In the genomic region with DNA sequence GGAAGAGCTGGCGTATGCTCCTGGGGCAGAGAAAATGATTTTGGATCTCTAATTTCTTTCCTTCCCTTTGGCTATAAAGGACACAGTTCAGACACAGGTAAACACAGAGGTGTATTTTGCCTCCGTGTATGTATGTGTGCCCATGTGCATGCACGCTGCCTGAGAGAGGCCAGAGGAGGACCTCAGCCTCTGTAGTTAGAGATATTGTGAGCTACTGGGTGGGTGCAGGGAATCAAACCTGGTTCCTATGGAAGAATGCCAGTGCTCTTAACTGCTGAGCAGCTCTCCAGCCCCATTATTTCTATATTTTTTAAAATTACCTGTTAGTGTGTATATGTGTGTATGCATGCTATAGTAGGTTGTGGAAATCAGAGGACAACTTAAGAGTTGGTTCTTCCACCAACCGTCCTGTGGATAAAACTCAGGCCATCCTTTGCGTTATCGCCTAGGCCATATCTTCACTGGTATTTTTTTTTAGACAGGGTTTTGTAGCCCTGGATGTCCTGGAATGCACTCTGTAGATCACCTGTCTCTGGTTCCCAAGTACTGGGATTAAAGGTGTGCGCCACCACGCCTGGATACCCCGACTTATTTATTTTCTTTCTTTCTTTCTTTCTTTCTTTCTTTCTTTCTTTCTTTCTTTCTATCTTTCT, we compare ENCODE assay signal across 9 mouse cellular contexts. TPM values are rescaled to one million over a fixed set of nuclear protein-coding genes. Genes with fewer than 3 reads are reported as not detected.
DNase-seq lines count a peak whose midpoint lies in the region; ATAC-seq and TF ChIP-seq lines count a peak whose summit lies in the region.
"Had no signal": no experiment of that assay in that cellular context is flagged by ENCODE, and none has a peak within 500 bp of the region (broad histone marks: within the 10 kb centered on the region; RNA-seq: fewer than 3 reads in every experiment).

No protein-coding gene starts in this region.

- H3K9me3 ChIP-seq in erythroblast, embryonic 14.5 days (ENCODE audit: control insufficient read depth, low read length), result no peaks in the 10 kb centered on the region
- H3K9me3 ChIP-seq in CH12.LX (replicated peaks; ENCODE audit: low read length), result peaks cover 14% of the 10 kb centered on the region
- H3K9me3 ChIP-seq in forebrain, postnatal 0 days (ENCODE audit: low read length), result no peaks in the 10 kb centered on the region
- no peaks in the 10 kb centered on the region for H3K9me3 ChIP-seq in liver, embryonic 15.5 days (replicated peaks)

- dilution Hi-C loops in CH12.LX (cut with MboI; ENCODE audit: extremely low pct_ligation_motif_present, extremely low pct_unique_long_range_greater_than_20kb, low sequenced_read_pairs), result no loop called here

- H3K27me3 ChIP-seq in erythroblast, embryonic 14.5 days (ENCODE audit: control insufficient read depth), result no peaks in the 10 kb centered on the region
- no peaks in the 10 kb centered on the region for H3K27me3 ChIP-seq in CH12.LX (replicated peaks)
- H3K27me3 ChIP-seq in forebrain, postnatal 0 days (ENCODE audit: insufficient read depth, low read length), result no peaks in the 10 kb centered on the region
- H3K27me3 ChIP-seq in liver, embryonic 15.5 days, result no peaks in the 10 kb centered on the region

- TF ChIP-seq POLR2A in CH12.LX (IDR thresholded peaks at IDR 0.05; ENCODE audit: low read depth, low read length), result no peak

- TF ChIP-seq EP300 in CH12.LX (IDR thresholded peaks at IDR 0.05; ENCODE audit: low read length), result no peak

- in situ Hi-C loops in CH12.LX (cut with MboI; ENCODE audit: low pct_ligation_motif_present, low pct_unique_long_range_greater_than_20kb, low sequenced_read_pairs), result no loop called here

- ATAC-seq in erythroblast, adult 5-6 weeks (replicated peaks; ENCODE audit: low FRiP score, poor library complexity, severe bottlenecking), result no peak
- ATAC-seq in forebrain, postnatal 0 days, result no peak
- no peak for ATAC-seq in liver, embryonic 15.5 days (ENCODE audit: insufficient read depth)
- ATAC-seq in cerebellum, adult (ENCODE audit: insufficient number of reproducible peaks, low FRiP score, low TSS enrichment), result no peak

- peaks cover 55% of the 10 kb centered on the region for H3K79me2 ChIP-seq in CH12.LX (replicated peaks; ENCODE audit: control insufficient read depth, extremely low read depth, insufficient read depth, poor library complexity, severe bottlenecking)

- 72% methylated on average over 9 of the region's 9 CpGs for WGBS in forebrain, postnatal 0 days
- 46% methylated on average over 9 of the region's 9 CpGs for WGBS in liver, embryonic 15.5 days (ENCODE audit: insufficient replicate concordance)

- peak overlapping the region; percentile 49; the same call in 1 of the 2 replicates for H3K27ac ChIP-seq in CH12.LX (ENCODE audit: insufficient read depth, low read depth)
- no peak overlapping the region for H3K27ac ChIP-seq in forebrain, postnatal 0 days (ENCODE audit: low read depth, low read length)
- H3K27ac ChIP-seq in liver, embryonic 15.5 days (replicated peaks), result peak overlapping the region; percentile 85

- peaks cover 71% of the 10 kb centered on the region for H3K4me1 ChIP-seq in erythroblast, embryonic 14.5 days (ENCODE audit: control insufficient read depth)
- peaks cover 20 to 52% of the 10 kb centered on the region in 2 experiments for H3K4me1 ChIP-seq in CH12.LX (ENCODE audit: control insufficient read depth in 1 of 2, insufficient read depth in 2 of 2)
- peaks cover 6% of the 10 kb centered on the region; the same call in 1 of the 2 replicates for H3K4me1 ChIP-seq in forebrain, postnatal 0 days (ENCODE audit: insufficient read depth)
- peaks cover 48% of the 10 kb centered on the region for H3K4me1 ChIP-seq in liver, embryonic 15.5 days (replicated peaks)

- DNase-seq in CH12.LX (ENCODE audit: extremely low read depth), result no peak
- DNase-seq in forebrain, postnatal 0 days, result no peak
- no peak for DNase-seq in ovary, postnatal 14 days (ENCODE audit: low spot score)
- DNase-seq in layer of hippocampus, adult 8-10 months (ENCODE audit: low spot score in 2 of 2), result no peak

- TF ChIP-seq RAD21 in CH12.LX (IDR thresholded peaks at IDR 0.05; ENCODE audit: low read depth, low read length), result no peak

- peak overlapping the region; percentile 74 for H3K9ac ChIP-seq in CH12.LX (ENCODE audit: insufficient read depth, low read depth)
- H3K9ac ChIP-seq in forebrain, postnatal 0 days, result 0 out of 2 replicates have a peak overlapping the region, but pooled peaks have one; percentile 83
- H3K9ac ChIP-seq in liver, embryonic 15.5 days, result peak overlapping the region; percentile 88

- peak overlapping the region; percentile 81 for H3K4me2 ChIP-seq in CH12.LX (ENCODE audit: insufficient read depth, low read depth, poor library complexity, severe bottlenecking)
- peak overlapping the region; percentile 90 for H3K4me2 ChIP-seq in forebrain, postnatal 0 days (ENCODE audit: low read depth)
- H3K4me2 ChIP-seq in liver, embryonic 15.5 days, result peak overlapping the region; percentile 96

- H3K4me3 ChIP-seq in erythroblast, embryonic 14.5 days (replicated peaks), result peak overlapping the region; percentile 97
- H3K4me3 ChIP-seq in CH12.LX (replicated peaks in 1 of 3; ENCODE audit: low read depth in 2 of 3, low read length in 2 of 3, poor library complexity in 1 of 3), result peak overlapping the region; percentile 83 to 91 (median 87)
- H3K4me3 ChIP-seq in forebrain, postnatal 0 days (ENCODE audit: low read depth, low read length), result peak overlapping the region; percentile 97
- peak overlapping the region; percentile 97 for H3K4me3 ChIP-seq in liver, embryonic 15.5 days (replicated peaks)

- no peak for TF ChIP-seq CTCF in CH12.LX (conservative IDR thresholded peaks at IDR 0.05 in 1 of 2, IDR thresholded peaks at IDR 0.05 in 1 of 2; ENCODE audit: low read depth in 2 of 2, low read length in 2 of 2)
- TF ChIP-seq CTCF in forebrain, postnatal 0 days (IDR thresholded peaks at IDR 0.05; ENCODE audit: low read depth), result no peak

- H3K36me3 ChIP-seq in erythroblast, embryonic 14.5 days (ENCODE audit: control insufficient read depth), result peaks cover 49% of the 10 kb centered on the region
- peaks cover 12 to 31% of the 10 kb centered on the region in 2 experiments for H3K36me3 ChIP-seq in CH12.LX (replicated peaks in 1 of 2; ENCODE audit: control insufficient read depth in 1 of 2, insufficient read depth in 1 of 2, low read length in 1 of 2)
- peaks cover 7% of the 10 kb centered on the region for H3K36me3 ChIP-seq in forebrain, postnatal 0 days (ENCODE audit: insufficient read depth)
- peaks cover 32% of the 10 kb centered on the region for H3K36me3 ChIP-seq in liver, embryonic 15.5 days (replicated peaks)

TF ChIP-seq in CH12.LX, 34 proteins besides CTCF, POLR2A, EP300 and RAD21 (continues in another document):
- no peak for TF ChIP-seq CHD1 (IDR thresholded peaks at IDR 0.05; ENCODE audit: low read depth, low read length)
- TF ChIP-seq MAX (IDR thresholded peaks at IDR 0.05; ENCODE audit: low read length), result 0 out of 2 replicates have a peak, but pooled peaks have one; percentile 33
- no peak for TF ChIP-seq RCOR1 (conservative IDR thresholded peaks at IDR 0.05; ENCODE audit: low read depth, low read length)
- no peak for TF ChIP-seq BHLHE40 (IDR thresholded peaks at IDR 0.05; ENCODE audit: low read depth, low read length)
- TF ChIP-seq IRF4 (IDR thresholded peaks at IDR 0.05; ENCODE audit: low read depth, low read length), result no peak
- no peak for TF ChIP-seq NRF1 (IDR thresholded peaks at IDR 0.05; ENCODE audit: low read depth, low read length)
- peak; percentile 53; the same call in 1 of the 2 replicates for TF ChIP-seq MYC (IDR thresholded peaks at IDR 0.05; ENCODE audit: low read depth, low read length)
- no peak for TF ChIP-seq TCF12 (IDR thresholded peaks at IDR 0.05; ENCODE audit: low read depth, low read length)
- TF ChIP-seq KAT2A (IDR thresholded peaks at IDR 0.05; ENCODE audit: insufficient replicate concordance, low read length), result no peak
- TF ChIP-seq E2F4 (IDR thresholded peaks at IDR 0.05; ENCODE audit: insufficient replicate concordance, low read depth, low read length), result no peak
- TF ChIP-seq USF2 (conservative IDR thresholded peaks at IDR 0.05; ENCODE audit: low read depth, low read length), result no peak
- no peak for TF ChIP-seq TBP (conservative IDR thresholded peaks at IDR 0.05; ENCODE audit: low read depth, low read length)
- TF ChIP-seq MXI1 (IDR thresholded peaks at IDR 0.05; ENCODE audit: low read depth, low read length), result no peak; the same call in 1 of the 2 replicates
- TF ChIP-seq ELF1 (IDR thresholded peaks at IDR 0.05; ENCODE audit: low read depth, low read length), result no peak
- TF ChIP-seq ZC3H11A (IDR thresholded peaks at IDR 0.05; ENCODE audit: low read depth, low read length), result no peak
- TF ChIP-seq POLR2AphosphoS2 (IDR thresholded peaks at IDR 0.05; ENCODE audit: low read depth, low read length), result no peak
- peak; percentile 12; the same call in 1 of the 2 replicates for TF ChIP-seq MAFK (IDR thresholded peaks at IDR 0.05; ENCODE audit: insufficient replicate concordance, low read length)
- no peak for TF ChIP-seq SIN3A (IDR thresholded peaks at IDR 0.05; ENCODE audit: low read length)
- TF ChIP-seq ETS1 (conservative IDR thresholded peaks at IDR 0.05; ENCODE audit: low read depth, low read length), result no peak
- no peak for TF ChIP-seq HCFC1 (IDR thresholded peaks at IDR 0.05; ENCODE audit: low read depth, low read length)

RNA-seq across cellular contexts. Expression of a gene that starts 1.4 kb away (rescaled TPM):
- 0.58 and 0.70 TPM in 2 replicates for polyA plus RNA-seq in erythroblast, embryonic 14.5 days (2012)
- total RNA-seq in erythroblast, adult 5-6 weeks (2015; ENCODE audit: low replicate concordance), result 15.2 and 21.5 TPM in 2 replicates
- total RNA-seq in erythroblast, adult 5-6 weeks (2017; ENCODE audit: low replicate concordance), result 21.4 and 22.9 TPM in 2 replicates
- total RNA-seq in CH12.LX (2012; rRNA removed) (79.3 and 84.7 TPM in 2 replicates), CH12.LX (2014; rRNA removed) (72.9 and 76.5 TPM in 2 replicates)
- polyA plus RNA-seq in CH12.LX (2012; ENCODE audit: insufficient read length, low read depth), result 79.0 and 79.5 TPM in 2 replicates
- 23.0 and 29.3 TPM in 2 replicates for total RNA-seq in forebrain, postnatal 0 days (2014; rRNA removed)
- 15.4 and 18.4 TPM in 2 replicates for polyA plus RNA-seq in forebrain, postnatal 0 days (2015; fragmentation: Nextera tagmentation; extraction: Ambion mirVana)
- polyA plus RNA-seq in liver, embryonic 15.5 days (2015; fragmentation: Nextera tagmentation; extraction: Ambion mirVana), result 24.5 TPM in 2 replicates
- 10 to 100 TPM; 15.0 to 15.8 (median 15.6) TPM for total RNA-seq in layer of hippocampus, adult 8-10 months (2022)

RNA-seq across cellular contexts. Expression of a gene that starts 55.5 kb away (rescaled TPM):
- polyA plus RNA-seq in erythroblast, embryonic 14.5 days (2012), result not detected in 2 replicates
- total RNA-seq in erythroblast, adult 5-6 weeks (2015; ENCODE audit: low replicate concordance), result not detected in 2 replicates
- total RNA-seq in erythroblast, adult 5-6 weeks (2017; ENCODE audit: low replicate concordance), result not detected in 2 replicates
- total RNA-seq in CH12.LX (2012; rRNA removed), result not detected in 2 replicates
- total RNA-seq in CH12.LX (2014; rRNA removed), result not detected in 2 replicates
- polyA plus RNA-seq in CH12.LX (2012; ENCODE audit: insufficient read length, low read depth), result not detected in 2 replicates
- total RNA-seq in forebrain, postnatal 0 days (2014; rRNA removed), result not detected in 2 replicates
- polyA plus RNA-seq in forebrain, postnatal 0 days (2015; fragmentation: Nextera tagmentation; extraction: Ambion mirVana), result not detected in 2 replicates
- polyA plus RNA-seq in liver, embryonic 15.5 days (2015; fragmentation: Nextera tagmentation; extraction: Ambion mirVana), result not detected in 2 replicates
- total RNA-seq in layer of hippocampus, adult 8-10 months (2022), result not detected
- polyA plus RNA-seq: cortical plate, adult 2 months had no signal
